Mouse (Mus musculus) midbrain, embryonic 13.5 days (tissue): ENCODE measurements around the gene Tagln3. TPM values are rescaled to one million over a fixed set of nuclear protein-coding genes. Genes with fewer than 3 reads are reported as not detected.
A peak's percentile ranks its signal among the peaks of the same experiment; 100 is the strongest.

ENCODE experiments used
- ATAC-seq: fragments of 200-750 bp; cut with Nextera tagmentation; 2 replicates; pipeline ENCODE4 v1.8.0; 2017; ENCODE audit warnings: mild to moderate bottlenecking, moderate TSS enrichment, moderate library complexity
- H3K27ac ChIP-seq: fragments of 300-500 bp; sonication (generic); 2 replicates; pipeline ENCODE4 v1.5.1; 2015; ENCODE audit warnings: inconsistent platforms, mild to moderate bottlenecking, moderate library complexity
- H3K27me3 ChIP-seq: fragments of 300-500 bp; sonication (generic); 2 replicates; pipeline ENCODE4 v1.6.1; 2015; ENCODE audit warnings: mild to moderate bottlenecking, inconsistent platforms
- H3K36me3 ChIP-seq: fragments of 300-500 bp; sonication (generic); 2 replicates; pipeline ENCODE4 v1.6.1; 2015; ENCODE audit warnings: mild to moderate bottlenecking, inconsistent platforms
- H3K4me1 ChIP-seq: fragments of 300-500 bp; sonication (generic); replicated peaks from 2 replicates; pipeline ENCODE4 v1.6.1; 2015; ENCODE audit warnings: inconsistent platforms
- H3K4me2 ChIP-seq: fragments of 300-500 bp; sonication (generic); replicated peaks from 2 replicates; pipeline ENCODE4 v1.6.1; 2015; ENCODE audit warnings: moderate library complexity, mild to moderate bottlenecking, inconsistent platforms
- H3K4me3 ChIP-seq: fragments of 300-500 bp; sonication (generic); replicated peaks from 2 replicates; pipeline ENCODE4 v1.5.1; 2015; ENCODE audit warnings: mild to moderate bottlenecking, inconsistent platforms
- H3K9ac ChIP-seq: fragments of 300-500 bp; sonication (generic); replicated peaks from 2 replicates; pipeline ENCODE4 v1.6.1; 2015; ENCODE audit warnings: mild to moderate bottlenecking, inconsistent platforms
- H3K9me3 ChIP-seq: fragments of 300-500 bp; sonication (generic); 2 replicates; pipeline ENCODE4 v1.6.1; 2016; ENCODE audit warnings: mild to moderate bottlenecking, inconsistent platforms
- WGBS: fragments of 180-500 bp; shearing (Covaris S2); methylation state at CpG from one replicate; pipeline ENCODE4 v1.1.7; 2015; 5-methylcytosine and 5-hydroxymethylcytosine counted together
- polyA plus RNA-seq: library from polyadenylated mRNA; unstranded; fragments of >200 nt; fragmentation: Nextera tagmentation; extraction: Ambion mirVana; gene quantifications from 2 replicates; pipeline ENCODE4 v1.2.1, GENCODE M21; 2015

Gene Tagln3
- polyA plus RNA-seq, 1 experiment from 2014 or later = 569 TPM

- H3K27me3 ChIP-seq = no peaks in the 10 kb centered on the region
- H3K4me2 ChIP-seq = peak overlapping the region; percentile 61
- H3K36me3 ChIP-seq = 0 out of 2 replicates have a peak, but pooled peaks cover 2% of the 10 kb centered on the region
- peaks cover 17% of the 10 kb centered on the region for H3K4me1 ChIP-seq
- H3K9ac ChIP-seq = no peak overlapping the region; the same call in 1 of the 2 replicates
- H3K4me3 ChIP-seq = peak overlapping the region; percentile 75
- peak overlapping the region; percentile 94 for H3K27ac ChIP-seq
- whole genome bisulfite sequencing = 62% methylated on average over 4 of the region's 4 CpGs
- peak; percentile 9; the same call in 1 of the 2 replicates for ATAC-seq
- H3K9me3 ChIP-seq = no peaks in the 10 kb centered on the region
Measured at GRCm38 (mm10) chr16:45743591-45744144, 19.3 kb upstream of the Tagln3 start.

GRCm38 (mm10) chr16:45742615-45743476 is 18.4 kb upstream of the Tagln3 start, which contains the start of gene Abhd10:
Gene Abhd10 (minus strand): TSS chr16:45742955.
- Histone ChIP-seq H3K4me2 (peak within 1 kb of the TSS; percentile 61), H3K36me3 (no peaks in the 10 kb centered on the region), H3K4me3 (peak within 1 kb of the TSS; percentile 75), H3K27me3 (no peaks in the 10 kb centered on the region), H3K9me3 (no peaks in the 10 kb centered on the region), H3K9ac (peak within 1 kb of the TSS; percentile 90), H3K27ac (peak within 1 kb of the TSS; percentile 94), H3K4me1 (peaks cover 17% of the 10 kb centered on the region)
- WGBS = under 1% methylated on average over 51 of the region's 51 CpGs
- peak; percentile 98 for ATAC-seq

- H3K4me1 ChIP-seq = peaks cover 9% of the 10 kb centered on the region
- H3K4me2 ChIP-seq = no peak overlapping the region
- no peak overlapping the region for H3K4me3 ChIP-seq
- ATAC-seq = no peak
- peaks cover 37% of the 10 kb centered on the region for H3K36me3 ChIP-seq
- H3K27me3 ChIP-seq = no peaks in the 10 kb centered on the region
- H3K9ac ChIP-seq = no peak overlapping the region
- 92% methylated on average over 8 of the region's 8 CpGs for WGBS
- no peak overlapping the region for H3K27ac ChIP-seq
- no peaks in the 10 kb centered on the region for H3K9me3 ChIP-seq
Measured at GRCm38 (mm10) chr16:45737880-45738279, 13.5 kb upstream of the Tagln3 start.

GRCm38 (mm10) chr16:45736724-45737123 is 12.3 kb upstream of the Tagln3 start:
- H3K9ac ChIP-seq = no peak overlapping the region

GRCm38 (mm10) chr16:45729163-45729562 is 4.8 kb upstream of the Tagln3 start:
- Histone ChIP-seq H3K9ac (no peak overlapping the region), H3K27ac (no peak overlapping the region), H3K27me3 (no peaks in the 10 kb centered on the region), H3K4me1 (peaks cover 11% of the 10 kb centered on the region), H3K4me3 (no peak overlapping the region), H3K9me3 (no peaks in the 10 kb centered on the region), H3K36me3 (peaks cover 35% of the 10 kb centered on the region), H3K4me2 (no peak overlapping the region)
- ATAC-seq = no peak
- 87% methylated on average over 5 of the region's 5 CpGs for WGBS

More at GRCm38 (mm10) chr16:45736724-45737123, 12.3 kb upstream of the Tagln3 start:
- Histone ChIP-seq H3K4me3 (no peak overlapping the region), H3K4me1 (peaks cover 9% of the 10 kb centered on the region), H3K4me2 (no peak overlapping the region), H3K36me3 (peaks cover 45% of the 10 kb centered on the region), H3K9me3 (no peaks in the 10 kb centered on the region), H3K27me3 (no peaks in the 10 kb centered on the region), H3K27ac (no peak overlapping the region)
- 96% methylated on average over 3 of the region's 3 CpGs for WGBS
- no peak for ATAC-seq

GRCm38 (mm10) chr16:45724742-45725102 is 314 bp upstream of the Tagln3 start:
- Histone ChIP-seq H3K9ac (peak overlapping the region; percentile 87), H3K36me3 (peaks cover 28% of the 10 kb centered on the region), H3K27ac (peak overlapping the region; percentile 98), H3K4me1 (peaks cover 45% of the 10 kb centered on the region), H3K27me3 (no peaks in the 10 kb centered on the region), H3K4me2 (peak overlapping the region; percentile 64), H3K9me3 (no peaks in the 10 kb centered on the region), H3K4me3 (peak overlapping the region; percentile 62)
- peak; percentile 83 for ATAC-seq
- 0% methylated on average over 10 of the region's 10 CpGs for WGBS

- peak overlapping the region; percentile 87 for H3K9ac ChIP-seq
- H3K4me2 ChIP-seq = peak overlapping the region; percentile 64
- WGBS = 26% methylated on average over 6 of the region's 6 CpGs
- no peaks in the 10 kb centered on the region for H3K27me3 ChIP-seq
- H3K9me3 ChIP-seq = no peaks in the 10 kb centered on the region
- ATAC-seq = peak; percentile 53
- peak overlapping the region; percentile 98 for H3K27ac ChIP-seq
- peaks cover 51% of the 10 kb centered on the region for H3K4me1 ChIP-seq
- H3K4me3 ChIP-seq = peak overlapping the region; percentile 62
- H3K36me3 ChIP-seq = peaks cover 36% of the 10 kb centered on the region
Measured at GRCm38 (mm10) chr16:45723172-45723901, 1.1 kb downstream of the Tagln3 start.

- H3K27ac ChIP-seq = peak overlapping the region; percentile 98
- H3K4me1 ChIP-seq = peaks cover 51% of the 10 kb centered on the region
- no peaks in the 10 kb centered on the region for H3K27me3 ChIP-seq
- no peaks in the 10 kb centered on the region for H3K9me3 ChIP-seq
- WGBS = 44% methylated on average over 3 of the region's 3 CpGs
- no peak for ATAC-seq
- H3K36me3 ChIP-seq = peaks cover 43% of the 10 kb centered on the region
- H3K9ac ChIP-seq = peak overlapping the region; percentile 87
- peak overlapping the region; percentile 64 for H3K4me2 ChIP-seq
- H3K4me3 ChIP-seq = peak overlapping the region; percentile 62
Measured at GRCm38 (mm10) chr16:45722460-45722951, 1.9 kb downstream of the Tagln3 start.

- ATAC-seq = no peak
- peaks cover 44% of the 10 kb centered on the region for H3K4me1 ChIP-seq
- 93% methylated on average over 10 of the region's 10 CpGs for WGBS
- no peaks in the 10 kb centered on the region for H3K9me3 ChIP-seq
- H3K27me3 ChIP-seq = no peaks in the 10 kb centered on the region
- H3K4me2 ChIP-seq = peak overlapping the region; percentile 64
- peak overlapping the region; percentile 62; the same call in 1 of the 2 replicates for H3K4me3 ChIP-seq
- H3K9ac ChIP-seq = peak overlapping the region; percentile 16; the same call in 1 of the 2 replicates
- H3K27ac ChIP-seq = no peak overlapping the region
- H3K36me3 ChIP-seq = peaks cover 64% of the 10 kb centered on the region
Measured at GRCm38 (mm10) chr16:45720022-45720630, 4.3 kb downstream of the Tagln3 start.

GRCm38 (mm10) chr16:45718296-45718695 is 6.1 kb downstream of the Tagln3 start:
- 96% methylated on average over 4 of the region's 4 CpGs for WGBS
- ATAC-seq = no peak
- no peak overlapping the region; the same call in 1 of the 2 replicates for H3K27ac ChIP-seq
- H3K4me2 ChIP-seq = no peak overlapping the region
- no peaks in the 10 kb centered on the region for H3K27me3 ChIP-seq
- no peaks in the 10 kb centered on the region for H3K9me3 ChIP-seq
- H3K36me3 ChIP-seq = peaks cover 81% of the 10 kb centered on the region
- H3K9ac ChIP-seq = no peak overlapping the region
- peaks cover 49% of the 10 kb centered on the region for H3K4me1 ChIP-seq
- no peak overlapping the region for H3K4me3 ChIP-seq

GRCm38 (mm10) chr16:45714489-45715150 is 9.8 kb downstream of the Tagln3 start:
- ATAC-seq = no peak
- 88% methylated on average over 5 of the region's 5 CpGs for WGBS

More at GRCm38 (mm10) chr16:45714489-45715150, 9.8 kb downstream of the Tagln3 start:
- no peak overlapping the region for H3K4me2 ChIP-seq
- no peak overlapping the region for H3K9ac ChIP-seq
- H3K36me3 ChIP-seq = peaks cover 83% of the 10 kb centered on the region
- no peak overlapping the region for H3K4me3 ChIP-seq
- H3K27ac ChIP-seq = no peak overlapping the region
- no peaks in the 10 kb centered on the region for H3K27me3 ChIP-seq
- no peaks in the 10 kb centered on the region for H3K9me3 ChIP-seq
- H3K4me1 ChIP-seq = peaks cover 20% of the 10 kb centered on the region
